Mouse (Mus musculus): ENCODE results near the gene Hspe1. TPM values are rescaled to one million over a fixed set of nuclear protein-coding genes. Genes with fewer than 3 reads are reported as not detected.

Hspe1 gene
- 254 and 359 TPM in 2 replicates for polyA plus RNA-seq (2015; fragmentation: Nextera tagmentation; extraction: Ambion mirVana)

DNA sequence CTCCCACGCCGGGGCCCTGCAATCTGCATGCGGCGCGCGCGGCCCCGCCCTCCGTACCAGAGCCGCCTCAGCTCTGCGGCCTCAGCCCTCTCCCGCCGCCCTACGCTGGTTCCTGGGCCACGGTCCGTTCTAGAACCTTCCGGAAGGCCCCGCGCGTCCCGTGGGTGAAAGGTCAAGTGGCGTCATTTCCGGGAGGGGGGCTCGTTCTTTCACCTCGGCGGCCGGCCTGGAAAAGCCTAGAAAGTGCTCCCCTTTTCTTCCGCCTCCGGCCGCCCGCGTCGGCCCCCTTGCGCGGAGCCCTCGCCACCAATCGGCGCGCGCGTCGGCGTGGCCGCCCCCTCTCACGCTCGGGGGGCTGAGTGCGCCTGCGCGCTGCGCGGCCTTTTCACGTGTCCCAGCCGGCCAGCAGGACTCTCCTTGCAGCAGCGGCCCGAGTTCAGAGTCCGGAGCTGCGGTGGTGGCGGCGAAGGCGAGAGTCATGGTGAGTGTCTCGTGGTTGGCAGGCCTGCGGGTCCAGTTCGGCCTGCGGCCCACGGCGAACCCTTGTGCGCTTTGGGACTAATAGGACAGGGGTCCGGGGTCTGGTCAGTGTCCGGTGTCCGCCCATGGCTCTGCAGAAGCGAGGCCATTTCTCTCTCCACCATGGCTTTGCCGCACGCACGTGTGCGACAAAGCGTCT, at the start of gene Hspe1, which contains the start of gene Hspd1:
TSS of gene Hspe1 (plus strand) at position 201 of the 679 bp plus-strand sequence.
TSS of gene Hspd1 (minus strand) at position 312 of the 679 bp plus-strand sequence.
- peak within 1 kb of the TSS; percentile 99 for H3K27ac ChIP-seq
- peak within 1 kb of the TSS; percentile 96 for H3K4me3 ChIP-seq
- peak; percentile 94 for ATAC-seq (replicated peaks; ENCODE audit: insufficient number of reproducible peaks, insufficient read depth, low FRiP score, low read depth)
- H3K9ac ChIP-seq, result peak within 1 kb of the TSS; percentile 95
- under 1% methylated on average over 63 of the region's 76 CpGs for WGBS
- H3K4me2 ChIP-seq, result peak within 1 kb of the TSS; percentile 82
- peaks cover 27% of the 10 kb centered on the region for H3K4me1 ChIP-seq (replicated peaks)
- H3K36me3 ChIP-seq, result peaks cover 42% of the 10 kb centered on the region
- H3K27me3 ChIP-seq, result no peaks in the 10 kb centered on the region
- no peaks in the 10 kb centered on the region for H3K9me3 ChIP-seq (replicated peaks)

- H3K27ac ChIP-seq, result no peak overlapping the region
Observed at GRCm38 (mm10) chr1:55039944-55040343, 48.0 kb upstream of the Hspe1 start.

GRCm38 (mm10) chr1:55041691-55042090, 46.2 kb upstream of the Hspe1 start:
- no peak overlapping the region for H3K9ac ChIP-seq
- ATAC-seq (replicated peaks; ENCODE audit: insufficient number of reproducible peaks, insufficient read depth, low FRiP score, low read depth), result no peak
- H3K4me3 ChIP-seq, result no peak overlapping the region
- no peaks in the 10 kb centered on the region for H3K9me3 ChIP-seq (replicated peaks)
- no peak overlapping the region for H3K4me2 ChIP-seq
- H3K36me3 ChIP-seq, result no peaks in the 10 kb centered on the region
- no peaks in the 10 kb centered on the region for H3K4me1 ChIP-seq (replicated peaks)
- H3K27me3 ChIP-seq, result no peaks in the 10 kb centered on the region
- no peak overlapping the region for H3K27ac ChIP-seq
- WGBS, result 77% methylated on average over 4 of the region's 4 CpGs

More at GRCm38 (mm10) chr1:55039944-55040343, 48.0 kb upstream of the Hspe1 start:
- Histone ChIP-seq H3K4me2 (no peak overlapping the region), H3K27me3 (no peaks in the 10 kb centered on the region), H3K4me3 (no peak overlapping the region), H3K36me3 (no peaks in the 10 kb centered on the region), H3K9me3 (replicated peaks) (no peaks in the 10 kb centered on the region), H3K9ac (no peak overlapping the region), H3K4me1 (replicated peaks) (no peaks in the 10 kb centered on the region)
- 59% methylated on average over 1 of the region's 1 CpGs for WGBS
- no peak for ATAC-seq (replicated peaks; ENCODE audit: insufficient number of reproducible peaks, insufficient read depth, low FRiP score, low read depth)

- Histone ChIP-seq H3K27ac (no peak overlapping the region), H3K4me3 (no peak overlapping the region), H3K36me3 (no peaks in the 10 kb centered on the region), H3K9me3 (replicated peaks) (no peaks in the 10 kb centered on the region), H3K27me3 (no peaks in the 10 kb centered on the region), H3K4me1 (replicated peaks) (no peaks in the 10 kb centered on the region), H3K9ac (no peak overlapping the region), H3K4me2 (no peak overlapping the region)
- no peak for ATAC-seq (replicated peaks; ENCODE audit: insufficient number of reproducible peaks, insufficient read depth, low FRiP score, low read depth)
- WGBS, result 58% methylated on average over 1 of the region's 1 CpGs
Observed at GRCm38 (mm10) chr1:55042246-55042645, 45.7 kb upstream of the Hspe1 start.

DNA sequence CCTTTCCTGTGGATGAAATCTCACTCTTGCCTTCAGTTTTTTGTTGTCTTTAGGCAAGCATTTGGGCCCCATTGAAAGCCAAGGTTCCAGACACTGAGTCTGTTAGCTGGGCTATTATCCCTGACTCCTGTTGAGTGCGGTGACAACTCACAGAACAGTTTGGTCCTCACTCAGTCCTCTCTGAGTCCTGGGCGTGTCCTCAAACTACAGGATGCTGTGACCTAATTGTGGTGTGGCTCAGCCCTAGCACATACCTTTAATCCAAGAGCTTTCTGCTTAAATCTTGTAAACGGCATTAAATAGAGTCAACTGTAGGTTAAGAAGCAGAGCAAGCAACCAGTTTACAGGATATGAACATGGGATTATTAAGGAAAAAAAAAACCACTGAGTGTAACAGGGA, 44.8 kb upstream of the Hspe1 start:
- H3K9me3 ChIP-seq (replicated peaks), result no peaks in the 10 kb centered on the region
- H3K4me1 ChIP-seq (replicated peaks), result no peaks in the 10 kb centered on the region
- H3K4me2 ChIP-seq, result no peak overlapping the region
- no peak overlapping the region for H3K27ac ChIP-seq
- 76% methylated on average over 3 of the region's 3 CpGs for WGBS
- no peak overlapping the region for H3K4me3 ChIP-seq
- H3K27me3 ChIP-seq, result no peaks in the 10 kb centered on the region
- H3K36me3 ChIP-seq, result no peaks in the 10 kb centered on the region
- no peak overlapping the region for H3K9ac ChIP-seq
- no peak for ATAC-seq (replicated peaks; ENCODE audit: insufficient number of reproducible peaks, insufficient read depth, low FRiP score, low read depth)

DNA sequence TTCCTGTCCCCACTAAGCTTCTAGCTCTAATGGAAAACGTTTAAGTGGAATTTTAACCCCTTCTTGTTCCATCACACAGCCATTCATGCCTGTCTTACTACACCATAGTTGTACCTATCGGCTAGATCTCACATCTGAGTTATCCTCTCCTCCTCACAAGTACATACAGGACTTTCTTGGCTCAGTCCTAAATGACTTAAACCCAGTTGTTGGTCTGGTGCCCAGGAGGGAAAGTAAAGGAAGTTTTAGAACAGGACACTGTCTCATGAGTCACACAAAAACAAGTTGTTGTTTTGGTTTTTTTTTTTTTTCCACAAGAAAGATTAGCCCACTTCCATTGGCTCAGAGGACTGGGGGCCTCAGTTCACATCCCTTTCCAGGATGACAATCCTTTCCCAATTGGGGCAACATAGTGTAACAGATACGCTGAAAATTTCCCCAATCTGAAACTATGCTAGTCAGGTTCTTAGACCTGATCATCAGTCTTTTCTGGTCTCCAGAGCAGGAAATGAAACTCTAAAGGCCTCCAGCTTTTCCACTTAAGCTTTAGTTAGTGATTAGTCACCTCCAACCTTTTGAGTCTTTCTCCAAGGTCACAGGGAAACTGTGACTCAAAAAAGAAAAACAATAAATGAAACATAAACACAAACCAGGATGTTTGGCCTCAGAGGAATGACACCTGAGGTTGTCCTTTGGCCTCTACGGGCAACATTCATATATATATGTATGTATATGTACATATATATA, 38.9 kb upstream of the Hspe1 start:
- Histone ChIP-seq H3K9me3 (replicated peaks) (no peaks in the 10 kb centered on the region), H3K27ac (no peak overlapping the region)

DNA sequence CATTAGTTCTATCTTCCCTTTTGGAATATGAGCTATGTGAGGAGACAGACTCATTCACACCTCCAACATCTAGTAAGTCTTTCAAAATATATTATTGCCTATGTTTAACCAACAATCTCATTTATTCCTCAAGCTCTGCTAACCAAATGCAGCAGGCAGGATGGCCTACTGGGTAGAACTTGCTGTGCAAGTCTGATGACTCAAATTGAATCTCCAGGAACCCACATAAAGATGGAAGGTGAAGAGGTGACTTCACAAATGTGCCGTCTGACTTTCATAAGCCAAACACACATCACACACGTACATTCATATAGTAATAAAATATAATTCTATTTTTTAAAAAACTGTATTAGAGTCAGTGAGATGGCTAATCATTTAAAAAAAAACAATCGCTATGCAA, 36.3 kb upstream of the Hspe1 start:
- Histone ChIP-seq H3K4me2 (peak overlapping the region; percentile 86), H3K4me1 (replicated peaks) (peaks cover 8% of the 10 kb centered on the region), H3K27ac (no peak overlapping the region), H3K4me3 (peak overlapping the region; percentile 65), H3K27me3 (no peaks in the 10 kb centered on the region), H3K36me3 (peaks cover 1% of the 10 kb centered on the region; the same call in 1 of the 2 replicates), H3K9me3 (replicated peaks) (no peaks in the 10 kb centered on the region), H3K9ac (no peak overlapping the region)
- WGBS, result 73% methylated on average over 3 of the region's 3 CpGs
- no peak for ATAC-seq (replicated peaks; ENCODE audit: insufficient number of reproducible peaks, insufficient read depth, low FRiP score, low read depth)

More for the DNA sequence above, 38.9 kb upstream of the Hspe1 start:
- Histone ChIP-seq H3K4me3 (no peak overlapping the region), H3K4me1 (replicated peaks) (peaks cover 8% of the 10 kb centered on the region), H3K27me3 (no peaks in the 10 kb centered on the region), H3K36me3 (no peaks in the 10 kb centered on the region), H3K4me2 (no peak overlapping the region), H3K9ac (no peak overlapping the region)
- WGBS, result 58% methylated on average over 4 of the region's 4 CpGs
- ATAC-seq (replicated peaks; ENCODE audit: insufficient number of reproducible peaks, insufficient read depth, low FRiP score, low read depth), result no peak

DNA sequence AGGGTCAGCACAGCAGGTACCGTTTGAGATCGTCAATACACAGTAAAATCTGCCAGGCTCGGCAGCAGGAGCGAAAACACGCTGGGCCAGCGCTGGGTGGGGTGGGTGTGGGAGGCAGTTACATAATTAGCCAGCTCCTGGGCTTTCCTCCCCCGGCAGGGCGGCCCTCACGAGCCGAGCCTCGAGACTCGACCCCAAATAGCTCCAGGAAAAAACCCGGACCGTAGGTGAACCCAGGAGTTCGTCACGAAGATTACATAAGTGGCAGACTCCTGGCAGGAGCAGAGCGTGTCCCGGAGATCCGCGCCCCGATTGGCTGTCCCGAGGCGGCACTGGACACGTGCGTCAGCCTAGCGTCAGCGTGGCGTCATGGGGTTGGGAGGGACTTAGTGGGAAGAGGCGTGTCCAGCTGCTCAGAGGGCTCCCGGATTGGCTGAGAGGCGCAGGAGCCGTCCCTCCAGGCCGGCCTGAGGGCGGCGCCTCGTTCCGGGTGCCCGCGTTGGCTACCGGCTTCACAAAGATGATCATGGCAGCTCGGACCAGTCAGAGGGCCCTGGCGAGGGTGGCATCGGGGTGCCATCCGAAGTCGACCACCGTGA, 35.5 kb upstream of the Hspe1 start, which contains the start of gene Coq10b:
TSS of gene Coq10b (plus strand) at position 416 of the 599 bp plus-strand sequence.
- peaks cover 6% of the 10 kb centered on the region; the same call in 1 of the 2 replicates for H3K36me3 ChIP-seq
- H3K4me3 ChIP-seq, result peak within 1 kb of the TSS; percentile 65
- peak within 1 kb of the TSS; percentile 62 for H3K9ac ChIP-seq
- under 1% methylated on average over 46 of the region's 46 CpGs for WGBS
- no peaks in the 10 kb centered on the region for H3K9me3 ChIP-seq (replicated peaks)
- H3K27me3 ChIP-seq, result no peaks in the 10 kb centered on the region
- H3K4me2 ChIP-seq, result peak within 1 kb of the TSS; percentile 86
- H3K27ac ChIP-seq, result peak within 1 kb of the TSS; percentile 87
- peak; percentile 100 for ATAC-seq (replicated peaks; ENCODE audit: insufficient number of reproducible peaks, insufficient read depth, low FRiP score, low read depth)
- H3K4me1 ChIP-seq (replicated peaks), result peaks cover 8% of the 10 kb centered on the region

GRCm38 (mm10) chr1:55053005-55053404, 34.9 kb upstream of the Hspe1 start:
- ATAC-seq (replicated peaks; ENCODE audit: insufficient number of reproducible peaks, insufficient read depth, low FRiP score, low read depth), result peak; percentile 70
- Histone ChIP-seq H3K4me2 (peak overlapping the region; percentile 63), H3K36me3 (peaks cover 6% of the 10 kb centered on the region; the same call in 1 of the 2 replicates), H3K4me1 (replicated peaks) (peaks cover 8% of the 10 kb centered on the region), H3K4me3 (peak overlapping the region; percentile 65), H3K27ac (peak overlapping the region; percentile 87), H3K9ac (peak overlapping the region; percentile 62), H3K27me3 (no peaks in the 10 kb centered on the region), H3K9me3 (replicated peaks) (no peaks in the 10 kb centered on the region)
- WGBS, result under 1% methylated on average over 42 of the region's 42 CpGs

DNA sequence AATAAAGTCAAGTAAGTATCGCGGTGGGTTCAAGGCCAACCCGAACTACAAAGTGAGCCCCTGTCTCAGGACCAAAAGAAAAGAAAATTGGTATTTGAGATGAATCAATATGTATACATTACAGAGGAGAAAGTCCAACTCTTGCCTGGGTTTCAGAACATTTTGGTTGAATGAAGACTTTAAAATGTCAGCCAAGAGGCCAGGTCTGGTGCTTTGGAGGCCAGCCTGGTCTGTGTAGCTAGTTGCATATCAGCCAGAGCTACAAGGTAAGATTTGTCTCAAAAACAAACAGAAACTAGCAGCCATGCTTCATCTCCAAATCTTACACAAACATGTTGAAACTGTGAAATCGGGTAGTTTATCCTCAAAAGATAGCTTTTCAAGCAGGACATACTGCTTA, 34.3 kb upstream of the Hspe1 start:
- H3K27ac ChIP-seq, result peak overlapping the region; percentile 87
- H3K4me1 ChIP-seq (replicated peaks), result peaks cover 8% of the 10 kb centered on the region
- H3K4me2 ChIP-seq, result peak overlapping the region; percentile 63
- WGBS, result 58% methylated on average over 4 of the region's 4 CpGs
- no peak for ATAC-seq (replicated peaks; ENCODE audit: insufficient number of reproducible peaks, insufficient read depth, low FRiP score, low read depth)
- H3K27me3 ChIP-seq, result no peaks in the 10 kb centered on the region
- H3K9me3 ChIP-seq (replicated peaks), result no peaks in the 10 kb centered on the region
- H3K36me3 ChIP-seq, result peaks cover 6% of the 10 kb centered on the region; the same call in 1 of the 2 replicates
- peak overlapping the region; percentile 62 for H3K9ac ChIP-seq
- peak overlapping the region; percentile 65 for H3K4me3 ChIP-seq

Data from heart, embryonic 15.5 days (tissue).